Mouse (Mus musculus): ENCODE measurements around the gene Cdkal1.
A peak's percentile ranks its signal among the peaks of the same experiment; 100 is the strongest.

Cdkal1 gene

DNA sequence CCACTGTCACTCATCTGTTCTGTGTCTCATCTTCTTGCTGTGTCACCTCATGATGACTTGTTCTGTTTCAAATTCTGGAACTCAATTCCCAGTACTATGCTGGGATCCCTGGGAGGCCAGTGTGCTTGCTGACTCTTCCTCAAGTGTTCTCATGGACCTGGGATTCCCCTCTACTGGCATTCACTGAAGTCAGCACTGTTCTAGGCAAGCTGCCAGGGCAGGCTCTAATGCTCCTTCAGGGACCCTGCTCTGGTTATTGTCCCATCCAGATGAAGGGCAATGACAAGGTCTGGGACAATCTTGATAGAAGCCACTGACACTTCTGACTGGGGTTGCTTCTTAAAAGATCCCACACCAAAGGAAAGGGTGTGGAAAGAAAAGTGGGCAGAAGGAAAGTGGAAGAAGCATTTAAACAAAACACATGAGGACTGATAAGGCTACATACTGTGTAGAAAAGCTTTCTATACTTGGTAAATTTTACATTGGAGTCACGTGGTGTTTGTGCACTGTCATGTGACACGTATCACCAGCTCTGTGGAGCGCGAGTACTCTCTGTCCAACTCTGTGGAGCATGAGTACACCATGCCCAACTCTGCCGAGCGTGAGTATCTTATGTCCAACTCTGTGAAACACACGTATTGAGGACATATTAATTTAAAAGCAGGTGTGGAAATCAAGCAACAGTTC is 227.9 kb downstream of the Cdkal1 start:
- DNase-seq (ENCODE audit: low spot score) = no peak

DNA sequence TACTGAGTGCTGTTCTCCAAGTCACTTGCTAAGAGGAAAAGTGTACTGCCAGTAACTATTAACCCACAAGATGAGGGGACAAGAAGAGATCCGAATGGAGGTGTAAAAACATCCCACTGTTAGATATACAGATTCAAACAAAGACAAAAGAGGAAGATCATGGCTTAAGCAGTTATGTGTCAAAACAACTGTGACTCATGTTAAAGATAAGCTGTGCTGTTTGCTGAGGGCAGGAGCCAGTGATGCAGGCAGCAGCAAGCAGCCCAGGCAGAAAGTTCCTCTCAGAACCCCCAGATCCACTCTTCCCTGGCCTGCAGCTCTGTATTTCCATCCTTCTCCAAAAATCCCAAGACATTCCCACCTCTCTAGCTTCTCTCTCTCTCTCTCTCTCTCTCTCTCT is 230.5 kb downstream of the Cdkal1 start:
- DNase-seq (ENCODE audit: low spot score) = no peak

DNA sequence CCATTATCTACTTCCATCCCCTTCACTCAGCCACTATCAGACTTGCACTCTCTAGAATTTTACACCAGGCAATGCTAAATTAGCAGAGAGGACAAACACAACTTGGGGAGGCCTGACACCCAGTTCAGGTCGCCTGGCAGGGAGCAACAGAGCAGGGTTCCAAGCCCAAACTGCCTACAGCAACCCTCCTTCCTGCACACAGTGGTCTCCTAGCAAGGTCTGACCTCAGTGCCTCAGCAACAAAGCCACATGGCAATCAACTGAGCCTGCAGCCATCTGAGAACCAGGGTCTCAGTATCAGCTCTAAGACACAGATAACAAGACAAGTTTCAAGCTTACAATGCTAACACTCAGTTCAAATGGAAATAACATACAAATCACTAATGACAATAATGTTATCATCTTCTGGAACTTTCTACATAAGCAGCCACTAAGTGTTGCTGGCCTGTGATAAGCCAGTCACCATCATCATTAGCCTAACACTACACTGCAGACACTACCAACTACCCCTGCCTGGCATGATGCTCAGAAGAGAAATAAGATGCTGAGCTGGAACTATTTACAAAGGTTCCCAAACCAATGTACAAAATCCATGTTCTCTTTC is 231.7 kb downstream of the Cdkal1 start:
- DNase-seq (ENCODE audit: low spot score) = no peak

DNA sequence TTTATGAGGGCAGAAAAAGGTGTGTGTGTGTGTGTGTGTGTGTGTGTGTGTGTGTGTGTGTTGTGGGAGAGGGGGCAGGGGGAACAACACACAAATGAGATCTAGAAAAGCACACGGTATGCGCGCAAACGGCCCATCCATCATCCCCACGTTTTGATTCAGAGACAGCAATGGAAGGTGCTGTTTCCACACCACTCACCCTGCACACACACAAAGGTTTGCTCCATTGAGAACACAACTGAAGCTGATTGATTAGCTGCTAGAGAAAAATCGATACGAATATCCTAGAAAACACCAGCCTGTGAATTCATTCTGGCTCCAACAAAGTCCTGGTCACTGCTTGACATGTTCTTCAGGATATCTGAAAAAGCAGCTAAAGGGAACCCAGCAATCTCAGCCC is 233.6 kb downstream of the Cdkal1 start:
- DNase-seq (ENCODE audit: low spot score) = no peak

DNA sequence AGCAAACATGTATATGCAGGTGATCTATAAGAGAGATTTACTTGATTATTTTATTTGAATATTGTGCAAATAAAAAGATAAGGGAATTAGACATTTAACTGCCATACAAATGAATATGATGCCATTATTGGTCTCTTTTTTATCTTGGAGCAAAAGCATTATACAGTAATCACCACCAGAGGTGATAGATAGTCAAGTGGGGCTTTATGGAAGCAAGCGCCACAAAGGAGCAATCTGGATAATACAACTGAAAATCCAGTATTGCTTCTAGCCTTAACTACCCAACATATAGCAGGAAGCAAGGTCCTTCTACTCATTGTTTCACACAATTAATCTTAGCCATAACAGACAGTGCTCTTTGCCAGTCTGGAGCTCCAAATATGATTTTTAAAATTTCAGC is 234.1 kb downstream of the Cdkal1 start:
- DNase-seq (ENCODE audit: low spot score) = no peak

DNA sequence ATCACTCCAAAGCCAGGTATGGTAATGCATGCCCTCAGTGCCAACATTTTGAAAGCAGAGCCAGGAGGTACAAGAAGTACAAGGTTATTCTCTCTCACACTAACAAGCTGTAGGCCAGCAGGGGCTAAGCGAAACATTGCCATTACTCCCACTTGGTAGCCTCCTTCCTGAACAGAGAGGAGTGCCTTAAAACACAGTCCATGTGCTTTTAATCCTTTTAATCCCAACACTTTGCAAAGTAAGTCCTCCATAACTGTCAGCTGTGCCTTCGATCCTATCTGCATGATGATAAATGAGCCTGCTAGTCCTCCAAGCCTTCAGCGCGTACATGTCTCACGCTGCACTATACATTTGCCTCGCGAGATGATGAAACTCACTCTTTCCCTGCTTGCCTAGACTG is 234.6 kb downstream of the Cdkal1 start:
- no peak for DNase-seq (ENCODE audit: low spot score)

DNA sequence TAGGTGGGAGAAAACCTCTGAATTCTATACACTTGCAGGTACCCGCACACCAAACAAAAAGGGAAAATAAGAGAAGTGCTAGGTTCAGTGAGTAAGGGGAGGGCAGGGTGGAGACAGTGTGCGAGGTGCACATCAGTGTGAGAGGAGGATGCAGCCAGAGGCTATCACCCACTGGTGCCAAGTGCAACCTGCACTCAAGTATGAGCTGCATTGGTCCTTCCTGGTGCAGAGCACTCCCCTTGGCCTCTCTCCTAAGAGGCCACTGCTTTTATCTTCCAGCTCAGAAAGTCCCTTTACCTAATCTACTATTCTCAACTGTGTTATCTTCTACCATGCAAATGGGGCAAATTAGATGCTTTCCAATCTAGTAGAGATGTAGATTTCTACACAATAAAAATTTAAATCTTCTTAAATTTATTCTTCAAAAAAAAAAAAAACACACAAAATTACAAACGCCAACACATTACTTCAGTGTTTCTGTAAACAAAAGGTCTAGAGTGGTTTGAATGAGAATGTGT is 238.8 kb downstream of the Cdkal1 start:
- DNase-seq (ENCODE audit: low spot score) = no peak

DNA sequence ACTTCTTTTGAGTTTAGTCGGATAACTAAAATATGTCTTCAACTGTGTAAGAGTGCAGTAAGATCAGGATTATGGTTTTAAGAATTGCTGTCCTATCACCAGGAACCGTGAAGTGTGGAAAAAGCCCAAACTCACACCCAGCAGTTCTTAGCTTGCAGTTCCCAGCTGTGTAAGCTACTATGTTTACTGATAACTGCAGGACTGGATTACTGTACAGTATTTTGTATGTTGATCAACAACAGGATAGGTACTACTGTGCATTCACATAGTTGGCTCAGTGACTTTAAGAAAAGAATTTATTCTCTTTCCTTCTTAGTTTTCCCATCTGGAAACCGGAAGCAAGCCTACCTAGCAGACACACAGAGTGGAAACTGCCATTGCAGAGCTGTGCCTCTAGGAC is 239.5 kb downstream of the Cdkal1 start:
- DNase-seq (ENCODE audit: low spot score) = no peak

DNA sequence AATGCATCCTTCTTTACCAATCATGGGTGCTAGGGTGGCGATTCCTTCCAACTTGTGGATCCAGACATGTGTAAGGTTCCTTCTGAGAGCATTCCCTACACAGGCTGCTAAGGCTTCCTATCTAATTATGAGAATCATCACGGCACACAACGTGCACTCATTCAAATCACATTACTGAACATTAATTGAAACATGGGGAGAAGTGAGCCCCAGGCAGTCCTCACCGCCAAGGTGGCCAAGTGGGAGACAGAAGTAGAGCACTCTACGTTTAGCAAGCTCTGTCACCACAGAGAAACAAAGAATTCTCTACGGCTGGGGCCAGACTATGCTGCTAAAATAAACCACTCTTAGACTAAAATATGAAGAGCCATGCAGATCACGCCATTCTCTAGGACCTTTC is 240.4 kb downstream of the Cdkal1 start:
- DNase-seq (ENCODE audit: low spot score) = no peak

DNA sequence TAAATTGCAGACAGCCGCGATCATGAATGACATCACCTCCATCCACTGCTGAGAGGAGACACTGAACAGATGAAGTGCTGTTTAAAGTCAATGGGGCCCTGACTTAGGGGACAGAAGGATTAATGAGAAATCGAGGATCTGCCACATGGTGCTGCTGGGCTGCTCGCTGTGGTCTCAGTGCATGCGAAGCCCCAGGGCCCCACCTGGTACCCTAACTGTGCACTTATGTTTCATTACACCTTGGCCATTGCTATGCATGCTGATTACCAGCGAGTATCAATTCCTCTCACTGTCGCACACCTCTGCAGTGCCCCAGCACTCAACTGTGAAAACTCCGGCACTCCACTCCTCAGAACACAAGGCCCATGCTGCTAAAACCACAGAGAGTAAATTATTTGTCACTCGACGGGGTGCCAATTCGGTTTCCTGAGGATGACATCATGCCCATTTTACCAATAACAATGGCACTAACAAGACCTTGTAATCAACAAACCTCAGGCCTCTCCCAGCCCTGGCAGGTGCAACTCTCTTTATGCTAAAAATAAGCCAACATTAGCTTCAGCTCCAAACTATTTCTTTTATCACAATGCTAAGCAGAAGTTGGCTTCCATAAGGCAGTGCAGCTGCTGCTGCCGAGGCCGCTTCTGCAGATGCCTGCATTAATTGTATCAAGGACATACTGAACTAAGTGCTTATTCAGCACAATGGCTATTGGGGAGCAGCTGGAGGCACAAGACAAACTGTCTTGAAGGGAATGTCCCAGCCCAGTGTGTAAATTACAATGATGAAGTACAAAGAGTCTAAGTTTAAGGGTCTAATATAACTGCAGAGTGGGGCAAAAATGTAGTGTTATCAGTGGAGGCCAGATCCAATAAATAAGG is 245.2 kb downstream of the Cdkal1 start:
- DNase-seq (ENCODE audit: low spot score) = no peak

DNA sequence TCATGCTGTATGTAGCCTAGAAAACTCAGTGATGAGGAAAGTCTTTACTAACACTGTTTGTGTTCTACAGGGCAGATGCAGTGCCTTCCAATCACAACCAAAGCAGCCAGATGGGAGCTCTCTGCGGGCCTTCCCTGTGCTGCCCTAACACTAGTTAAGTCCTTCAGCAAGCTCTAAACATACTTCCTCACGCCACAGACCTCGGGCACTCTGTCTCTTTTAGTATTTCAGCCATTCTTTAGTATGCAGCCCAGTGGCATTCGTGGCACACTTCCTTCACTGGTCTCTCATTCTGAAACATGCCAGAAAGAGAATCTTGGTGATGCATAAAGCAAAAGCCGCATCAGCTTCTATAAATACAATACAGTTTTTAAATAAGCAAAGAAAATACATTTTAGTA is 246.0 kb downstream of the Cdkal1 start:
- DNase-seq (ENCODE audit: low spot score) = no peak

DNA sequence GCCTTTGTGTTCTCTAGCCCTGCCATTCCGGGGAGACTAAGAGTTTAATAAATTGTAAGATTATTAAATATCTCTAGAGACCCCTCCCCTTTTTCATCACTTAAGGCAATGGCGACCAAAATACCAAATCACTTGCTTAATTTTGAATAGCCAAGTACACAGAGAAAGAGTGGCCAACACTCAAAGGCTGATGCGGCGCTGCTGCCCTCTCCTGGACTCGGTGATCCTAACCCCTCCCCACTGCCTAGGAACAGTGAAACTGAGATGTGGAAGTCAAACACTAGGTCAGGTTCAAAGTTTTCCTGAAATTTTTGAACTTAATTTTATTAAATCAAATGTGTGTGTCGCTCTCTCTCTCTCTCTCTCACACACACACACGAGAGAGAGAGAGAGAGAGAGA is 251.2 kb downstream of the Cdkal1 start:
- DNase-seq (ENCODE audit: low spot score) = peak; percentile 48

DNA sequence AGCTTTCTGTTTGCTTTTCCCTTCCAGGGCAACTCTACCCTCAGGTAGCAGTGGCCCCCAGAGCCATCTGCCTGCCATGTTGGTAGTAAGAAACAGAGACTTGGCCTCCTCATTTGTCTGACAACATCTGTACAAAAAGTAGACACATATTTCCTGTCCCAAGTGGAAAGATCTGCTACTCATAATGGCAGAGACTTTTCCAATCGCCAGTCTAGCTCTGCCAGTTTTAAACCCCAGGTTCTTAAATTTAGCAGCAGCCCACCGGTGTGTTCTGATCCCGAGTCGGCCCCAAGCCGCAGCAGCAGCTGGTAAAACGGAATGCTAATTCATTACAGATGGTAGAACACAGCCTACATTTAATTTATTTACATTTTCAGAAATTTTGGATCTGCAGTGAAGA is 251.9 kb downstream of the Cdkal1 start:
- no peak for DNase-seq (ENCODE audit: low spot score)

DNA sequence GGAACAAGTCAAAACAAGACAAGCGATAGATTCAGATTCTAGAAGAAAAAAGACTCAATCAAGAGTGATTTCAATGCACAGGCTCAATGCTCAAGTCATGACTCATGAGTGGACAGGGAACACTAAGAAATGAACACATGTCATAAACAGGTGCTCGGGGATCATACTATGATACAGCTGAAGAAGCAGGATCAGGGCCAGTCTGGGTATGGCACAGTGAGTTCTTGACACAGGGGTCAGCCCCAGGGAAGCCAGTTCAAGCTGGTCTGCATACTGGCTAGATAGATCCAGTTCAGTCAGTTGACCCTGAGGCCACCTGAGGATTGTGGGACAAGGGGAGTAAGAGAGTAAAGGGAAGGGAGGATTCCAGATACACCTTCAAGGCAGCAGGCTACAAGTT is 254.4 kb downstream of the Cdkal1 start:
- DNase-seq (ENCODE audit: low spot score) = no peak

DNA sequence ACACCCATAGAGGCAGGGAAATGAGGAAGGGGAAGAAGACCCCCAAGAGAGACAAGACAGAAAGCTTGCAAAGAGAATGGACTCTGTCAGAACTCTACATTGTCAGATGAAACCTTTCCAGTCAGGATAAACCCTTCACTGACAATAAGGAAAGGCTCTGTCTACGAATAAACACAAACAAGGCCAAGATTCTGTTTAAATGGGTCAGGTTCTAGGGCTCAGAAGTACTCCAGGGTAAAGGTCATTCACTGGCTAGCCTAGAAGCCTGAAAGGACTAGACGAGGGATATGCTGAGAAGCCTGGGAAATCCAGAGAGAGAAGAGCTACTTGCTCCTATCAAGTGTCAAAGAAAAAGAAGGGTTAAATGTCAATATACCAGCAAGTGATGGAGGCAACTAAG is 255.8 kb downstream of the Cdkal1 start:
- no peak for DNase-seq (ENCODE audit: low spot score)

DNA sequence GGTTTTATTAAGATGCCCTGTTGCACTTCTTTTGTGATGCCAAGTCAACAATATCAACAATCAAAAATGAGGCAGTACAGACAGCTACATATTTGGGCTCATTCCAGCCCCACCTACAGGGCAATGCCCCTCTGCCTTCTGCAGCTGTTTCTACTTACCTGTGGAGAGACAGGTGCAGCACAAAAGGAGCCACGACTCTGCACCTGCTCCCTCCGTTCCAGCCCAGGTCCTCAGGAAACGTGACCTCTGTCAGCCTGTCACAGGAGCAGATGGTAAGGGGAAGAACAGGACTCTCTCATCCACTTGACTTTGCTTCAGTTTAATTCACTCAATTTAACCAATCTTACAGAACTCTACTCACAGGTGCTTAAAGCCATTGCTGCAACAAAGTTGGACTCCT is 258.7 kb downstream of the Cdkal1 start:
- DNase-seq (ENCODE audit: low spot score) = no peak

DNA sequence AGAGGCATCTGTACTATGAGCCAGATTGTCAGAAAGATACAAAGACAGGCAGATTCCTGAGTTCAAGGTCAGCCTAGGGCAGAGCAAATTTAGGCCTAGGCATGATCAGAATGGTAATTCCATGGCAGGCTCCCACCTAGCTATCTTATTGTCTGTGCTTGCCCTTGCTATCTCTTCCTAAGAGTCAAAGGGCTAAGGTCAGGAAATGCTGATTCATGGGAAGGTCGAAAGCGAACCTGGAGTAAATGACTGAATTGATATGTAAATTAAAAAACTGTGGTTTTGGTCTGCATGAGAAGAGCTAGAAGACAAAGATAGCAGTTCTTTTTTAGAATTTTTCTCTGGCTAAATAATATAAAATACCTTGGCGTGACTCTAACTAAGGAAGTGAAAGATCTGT is 262.4 kb downstream of the Cdkal1 start:
- DNase-seq (ENCODE audit: low spot score) = no peak

DNA sequence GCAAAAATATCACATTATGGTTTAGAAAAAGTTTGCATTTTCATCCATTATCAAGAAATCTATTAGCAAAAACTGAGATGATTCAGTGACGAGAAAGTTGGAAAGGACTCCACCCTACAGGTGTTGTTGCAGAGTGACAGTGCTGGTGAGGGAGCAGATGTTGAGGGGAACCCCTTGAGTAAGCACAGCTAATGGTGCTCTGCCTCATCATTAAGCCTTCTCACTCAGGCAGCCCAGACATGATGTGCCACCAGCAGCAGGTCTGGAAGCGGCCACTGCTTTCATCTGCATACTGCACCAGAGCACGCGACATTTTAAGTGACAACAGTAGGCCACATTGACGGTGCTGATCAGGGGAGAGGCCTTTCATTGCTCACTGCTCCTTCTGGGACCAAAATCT is 264.8 kb downstream of the Cdkal1 start:
- DNase-seq (ENCODE audit: low spot score) = no peak

DNA sequence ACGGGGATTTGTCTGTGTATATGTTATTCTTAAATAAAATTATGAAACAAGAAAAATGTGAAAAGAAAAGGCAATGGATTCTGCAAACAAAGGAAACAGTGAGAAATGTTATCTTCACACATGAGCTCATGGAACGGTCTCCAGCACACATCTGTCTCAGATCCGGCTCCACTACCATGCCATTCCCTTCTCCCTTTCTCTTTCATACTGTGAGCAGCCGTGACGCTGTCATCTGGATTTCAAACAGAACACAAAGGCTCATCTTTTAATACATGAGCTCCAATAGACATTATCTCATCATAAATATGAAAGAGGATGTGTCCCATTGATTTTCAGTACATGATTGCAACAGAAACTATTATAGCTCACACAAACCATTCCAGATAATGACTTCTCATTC is 265.3 kb downstream of the Cdkal1 start:
- DNase-seq (ENCODE audit: low spot score) = no peak

DNA sequence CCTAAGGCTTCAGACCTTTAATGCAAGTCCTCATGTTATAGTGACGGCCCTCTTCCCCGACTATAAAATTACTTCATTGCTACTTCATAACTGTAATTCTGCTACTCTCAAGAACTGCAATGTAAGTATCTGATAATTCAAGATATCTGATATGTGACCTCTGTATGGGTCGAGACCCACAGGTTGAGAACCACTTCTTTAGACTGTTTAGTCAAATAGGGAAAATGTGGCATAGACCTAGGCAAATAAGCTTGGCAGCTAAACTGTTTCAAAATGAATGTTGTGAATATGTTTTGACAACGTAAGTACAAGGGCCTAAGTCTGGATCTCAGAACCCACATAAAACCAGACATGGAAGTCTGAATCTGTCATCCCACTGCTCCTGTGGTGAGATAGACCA is 266.8 kb downstream of the Cdkal1 start:
- no peak for DNase-seq (ENCODE audit: low spot score)

DNA sequence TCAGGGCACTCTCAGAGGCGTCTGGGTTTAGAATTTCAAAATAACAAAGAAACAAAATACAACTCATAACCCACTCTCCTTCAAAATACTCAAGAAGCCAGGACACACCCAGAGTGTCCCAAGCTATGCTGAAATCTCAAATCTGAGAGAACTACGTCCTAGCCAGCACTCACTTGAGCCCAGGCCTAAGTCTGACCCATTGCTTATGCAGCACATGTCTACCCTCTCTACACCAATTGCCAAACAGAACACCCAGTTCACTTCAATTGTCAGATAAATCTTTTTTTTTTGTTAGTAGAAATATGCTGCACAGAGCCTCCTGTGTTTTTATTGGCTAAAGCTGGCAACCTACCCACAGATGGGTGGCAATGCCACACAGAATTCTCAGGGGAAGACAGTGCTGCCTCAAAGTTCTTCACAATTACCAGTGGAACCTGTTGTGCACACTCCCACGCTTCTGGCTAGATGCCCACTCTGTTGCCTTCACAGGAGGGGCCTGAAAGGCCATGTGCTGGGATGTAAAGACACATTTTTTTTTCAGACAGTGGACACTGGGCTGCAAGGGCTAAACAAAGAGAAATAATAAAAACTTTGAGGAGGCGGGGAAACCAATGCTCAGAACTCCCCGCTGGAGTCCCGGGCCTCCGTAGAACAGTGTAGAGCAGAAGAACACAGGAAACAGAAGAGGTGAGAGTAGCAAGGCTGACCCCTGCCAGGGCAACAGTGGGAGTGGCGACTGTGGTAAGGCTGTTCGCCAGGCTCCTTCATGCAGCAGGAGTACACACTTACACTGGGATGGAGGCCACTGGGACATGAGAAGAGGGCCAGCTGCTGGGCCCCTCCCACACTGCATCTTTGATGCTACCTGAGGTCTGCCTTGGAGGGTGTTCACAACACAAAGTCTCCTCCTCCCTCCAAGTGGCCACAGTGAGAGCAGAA is 273.4 kb downstream of the Cdkal1 start:
- peak; percentile 15 for DNase-seq (ENCODE audit: low spot score)

DNA sequence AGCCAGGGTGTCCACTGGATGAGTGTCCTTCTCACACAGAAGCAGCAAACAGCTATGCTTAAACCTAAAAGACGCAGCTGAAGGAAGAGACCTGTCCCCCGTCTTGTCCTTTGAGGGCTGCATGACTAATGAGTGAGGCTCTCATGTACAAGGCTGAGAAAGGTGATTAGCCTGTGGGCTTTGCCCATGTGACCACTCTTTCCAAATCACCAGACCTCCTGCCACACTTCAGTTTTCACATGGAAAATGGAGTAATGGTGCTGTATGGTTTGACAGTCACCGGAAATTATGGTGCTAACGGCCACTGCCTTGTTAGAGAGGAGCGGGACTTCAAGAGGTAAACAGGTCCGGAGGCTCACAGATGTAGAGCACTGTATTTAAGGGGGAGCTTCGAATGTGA is 274.7 kb downstream of the Cdkal1 start:
- no peak for DNase-seq (ENCODE audit: low spot score)
